In genomic region chr6:148421577-148421976, GRCm38 (mm10) we compare ENCODE assay signal across 24 mouse cellular contexts. TPM values are rescaled to one million over a fixed set of nuclear protein-coding genes. Genes with fewer than 3 reads are reported as not detected.
DNase-seq lines count a peak whose midpoint lies in the region; ATAC-seq and TF ChIP-seq lines count a peak whose summit lies in the region.
"Had no signal": no experiment of that assay in that cellular context is flagged by ENCODE, and none has a peak within 500 bp of the region (broad histone marks: within the 10 kb centered on the region; RNA-seq: fewer than 3 reads in every experiment).

No protein-coding gene starts in this region.

- no peak for TF ChIP-seq POLR2A in myocyte (IDR thresholded peaks at IDR 0.05; ENCODE audit: insufficient read length, low read depth)

- DNase-seq in forebrain, postnatal 0 days, result no peak
- no peak for DNase-seq in forebrain, embryonic 10.5 days (ENCODE audit: extremely low spot score, low spot score)
- DNase-seq in layer of hippocampus, adult 11-12 months (ENCODE audit: low spot score), result peak; percentile 32
- no peak for DNase-seq in layer of hippocampus, postnatal 25 days (ENCODE audit: extremely low spot score in 1 of 2, low spot score in 1 of 2)
- DNase-seq in stomach, postnatal 0 days (ENCODE audit: low spot score), result no peak
- no peak for DNase-seq in lung, postnatal 0 days (ENCODE audit: low spot score)
- DNase-seq: cerebellum, adult 9-10 months; embryo, embryonic 11 days; heart, adult 2 months; heart, postnatal 36 days; kidney, adult 9 months; kidney, postnatal 25 days; lung, postnatal 10 days; right cerebral cortex, adult 18-20 months; thymus, postnatal 25 days had no signal

- H3K4me3 ChIP-seq in forebrain, postnatal 0 days (ENCODE audit: low read depth, low read length), result no peak overlapping the region
- H3K4me3 ChIP-seq in forebrain, embryonic 10.5 days, result no peak overlapping the region
- H3K4me3 ChIP-seq in stomach, embryonic 16.5 days (replicated peaks; ENCODE audit: low read length), result no peak overlapping the region
- no peak overlapping the region for H3K4me3 ChIP-seq in stomach, postnatal 0 days (ENCODE audit: low read depth, low read length)
- no peak overlapping the region for H3K4me3 ChIP-seq in myocyte
- H3K4me3 ChIP-seq in lung, postnatal 0 days (ENCODE audit: low read depth, low read length), result no peak overlapping the region
- H3K4me3 ChIP-seq: forebrain, embryonic 15.5 days; heart, adult 2 months; limb, embryonic 15.5 days; liver, embryonic 15.5 days; megakaryocyte, embryonic 14.5 days; neural tube, embryonic 13.5 days had no signal

- no peak overlapping the region for H3ac ChIP-seq in myocyte (ENCODE audit: control insufficient read depth, insufficient read length)

- H3K4me2 ChIP-seq in forebrain, postnatal 0 days (ENCODE audit: low read depth), result no peak overlapping the region
- no peak overlapping the region for H3K4me2 ChIP-seq in stomach, embryonic 16.5 days (ENCODE audit: low read depth, low read length)
- no peak overlapping the region for H3K4me2 ChIP-seq in stomach, postnatal 0 days (replicated peaks; ENCODE audit: low read depth)
- H3K4me2 ChIP-seq in myocyte (ENCODE audit: low read depth), result peak overlapping the region; percentile 61
- no peak overlapping the region for H3K4me2 ChIP-seq in lung, postnatal 0 days (replicated peaks; ENCODE audit: low read depth, low read length)
- H3K4me2 ChIP-seq: forebrain, embryonic 15.5 days; limb, embryonic 15.5 days; liver, embryonic 15.5 days; neural tube, embryonic 13.5 days had no signal

- no peak overlapping the region for H3K9ac ChIP-seq in forebrain, postnatal 0 days
- no peak overlapping the region for H3K9ac ChIP-seq in stomach, embryonic 16.5 days (ENCODE audit: low read length)
- H3K9ac ChIP-seq in stomach, postnatal 0 days (ENCODE audit: low read length), result no peak overlapping the region
- H3K9ac ChIP-seq in lung, postnatal 0 days (replicated peaks; ENCODE audit: low read depth), result no peak overlapping the region
- H3K9ac ChIP-seq: forebrain, embryonic 15.5 days; limb, embryonic 15.5 days; liver, embryonic 15.5 days; neural tube, embryonic 13.5 days had no signal

- no peaks in the 10 kb centered on the region for H3K4me1 ChIP-seq in forebrain, postnatal 0 days (ENCODE audit: insufficient read depth)
- H3K4me1 ChIP-seq in forebrain, embryonic 10.5 days, result peaks cover 3% of the 10 kb centered on the region; the same call in 1 of the 2 replicates
- H3K4me1 ChIP-seq in stomach, embryonic 16.5 days (ENCODE audit: control insufficient read depth, insufficient read depth, low read length), result no peaks in the 10 kb centered on the region
- no peaks in the 10 kb centered on the region for H3K4me1 ChIP-seq in stomach, postnatal 0 days (replicated peaks; ENCODE audit: control insufficient read depth, insufficient read depth)
- H3K4me1 ChIP-seq in lung, postnatal 0 days (ENCODE audit: insufficient read depth, low read depth, low read length), result no peaks in the 10 kb centered on the region
- H3K4me1 ChIP-seq: liver, embryonic 15.5 days had no signal

- TF ChIP-seq EP300 in stomach, postnatal 0 days (optimal IDR thresholded peaks at IDR 0.05), result no peak
- no peak for TF ChIP-seq EP300 in lung, postnatal 0 days (IDR thresholded peaks at IDR 0.05)

- H3K79me2 ChIP-seq in myocyte (ENCODE audit: control insufficient read depth, insufficient read depth), result no peaks in the 10 kb centered on the region

- no peak for TF ChIP-seq CTCF in forebrain, postnatal 0 days (IDR thresholded peaks at IDR 0.05; ENCODE audit: low read depth)
- no peak for TF ChIP-seq CTCF in stomach, postnatal 0 days (IDR thresholded peaks at IDR 0.05; ENCODE audit: low read depth)
- TF ChIP-seq CTCF in lung, postnatal 0 days (IDR thresholded peaks at IDR 0.05), result no peak

- peak; percentile 27; the same call in 1 of the 2 replicates for ATAC-seq in forebrain, postnatal 0 days
- ATAC-seq in stomach, embryonic 16.5 days (ENCODE audit: insufficient read depth, low FRiP score), result peak; percentile 64; the same call in 1 of the 2 replicates
- ATAC-seq in stomach, postnatal 0 days (ENCODE audit: low FRiP score, low TSS enrichment), result no peak
- no peak for ATAC-seq in lung, postnatal 0 days
- ATAC-seq: forebrain, embryonic 15.5 days had no signal

- H3K27me3 ChIP-seq in forebrain, postnatal 0 days (ENCODE audit: insufficient read depth, low read length), result no peaks in the 10 kb centered on the region
- no peaks in the 10 kb centered on the region for H3K27me3 ChIP-seq in forebrain, embryonic 10.5 days (ENCODE audit: poor library complexity, severe bottlenecking)
- no peaks in the 10 kb centered on the region for H3K27me3 ChIP-seq in stomach, embryonic 16.5 days (ENCODE audit: control insufficient read depth, insufficient read depth, low read length)
- H3K27me3 ChIP-seq in stomach, postnatal 0 days (ENCODE audit: control insufficient read depth, insufficient read depth, low read length), result no peaks in the 10 kb centered on the region
- no peaks in the 10 kb centered on the region for H3K27me3 ChIP-seq in myocyte (ENCODE audit: control insufficient read depth, insufficient read depth, insufficient read length)
- H3K27me3 ChIP-seq in lung, postnatal 0 days (replicated peaks; ENCODE audit: insufficient read depth, low read length), result no peaks in the 10 kb centered on the region
- H3K27me3 ChIP-seq: CH12.LX; forebrain, embryonic 15.5 days; limb, embryonic 15.5 days; liver, embryonic 15.5 days; neural tube, embryonic 13.5 days had no signal

- H3K9me3 ChIP-seq in forebrain, postnatal 0 days (ENCODE audit: low read length), result no peaks in the 10 kb centered on the region
- H3K9me3 ChIP-seq in forebrain, embryonic 10.5 days, result no peaks in the 10 kb centered on the region
- H3K9me3 ChIP-seq in stomach, embryonic 16.5 days (replicated peaks; ENCODE audit: control insufficient read depth, low read length), result no peaks in the 10 kb centered on the region
- H3K9me3 ChIP-seq in stomach, postnatal 0 days (ENCODE audit: control insufficient read depth, low read length), result no peaks in the 10 kb centered on the region
- no peaks in the 10 kb centered on the region for H3K9me3 ChIP-seq in lung, postnatal 0 days (ENCODE audit: low read length)
- H3K9me3 ChIP-seq: forebrain, embryonic 15.5 days; limb, embryonic 15.5 days; liver, embryonic 15.5 days; megakaryocyte, embryonic 14.5 days; neural tube, embryonic 13.5 days had no signal

- no peaks in the 10 kb centered on the region for H3K36me3 ChIP-seq in forebrain, postnatal 0 days (ENCODE audit: insufficient read depth)
- no peaks in the 10 kb centered on the region for H3K36me3 ChIP-seq in forebrain, embryonic 10.5 days (replicated peaks)
- H3K36me3 ChIP-seq in stomach, embryonic 16.5 days (ENCODE audit: control insufficient read depth, insufficient read depth, low read length), result no peaks in the 10 kb centered on the region
- H3K36me3 ChIP-seq in stomach, postnatal 0 days (ENCODE audit: control insufficient read depth, insufficient read depth, low read length), result no peaks in the 10 kb centered on the region
- no peaks in the 10 kb centered on the region for H3K36me3 ChIP-seq in myocyte (ENCODE audit: control insufficient read depth, insufficient read depth)
- H3K36me3 ChIP-seq in lung, postnatal 0 days (ENCODE audit: insufficient read depth, low read length), result no peaks in the 10 kb centered on the region
- H3K36me3 ChIP-seq: forebrain, embryonic 15.5 days; limb, embryonic 15.5 days; liver, embryonic 15.5 days; neural tube, embryonic 13.5 days had no signal

- 37% methylated on average over 7 of the region's 7 CpGs for WGBS in forebrain, postnatal 0 days
- 83% methylated on average over 7 of the region's 7 CpGs for WGBS in forebrain, embryonic 10.5 days
- 37% methylated on average over 7 of the region's 7 CpGs for WGBS in stomach, embryonic 16.5 days
- 29% methylated on average over 7 of the region's 7 CpGs for WGBS in stomach, postnatal 0 days
- WGBS in lung, postnatal 0 days, result 51% methylated on average over 7 of the region's 7 CpGs

- no peak overlapping the region for H3K27ac ChIP-seq in forebrain, postnatal 0 days (ENCODE audit: low read depth, low read length)
- no peak overlapping the region for H3K27ac ChIP-seq in forebrain, embryonic 10.5 days
- peak overlapping the region; percentile 49 for H3K27ac ChIP-seq in stomach, embryonic 16.5 days (ENCODE audit: low read length)
- no peak overlapping the region for H3K27ac ChIP-seq in stomach, postnatal 0 days (replicated peaks)
- H3K27ac ChIP-seq in lung, postnatal 0 days (ENCODE audit: low read length), result no peak overlapping the region
- H3K27ac ChIP-seq: forebrain, embryonic 15.5 days; heart, adult 2 months; limb, embryonic 15.5 days; liver, embryonic 15.5 days; neural tube, embryonic 13.5 days had no signal

TF ChIP-seq in myocyte, 11 proteins besides CTCF, POLR2A, EP300 and RAD21:
- TF ChIP-seq SRF (IDR thresholded peaks at IDR 0.05; ENCODE audit: control insufficient read depth, insufficient read length, low read depth) (no peak), TCF12 (IDR thresholded peaks at IDR 0.05; ENCODE audit: insufficient read depth, poor library complexity, severe bottlenecking) (no peak), E2F4 (IDR thresholded peaks at IDR 0.05; ENCODE audit: insufficient read depth) (no peak), USF1 (IDR thresholded peaks at IDR 0.05; ENCODE audit: low read depth) (no peak)

RNA-seq across cellular contexts. Expression of gene Tmtc1, which starts 22.6 kb away (rescaled TPM):
- total RNA-seq in forebrain, postnatal 0 days (2014; rRNA removed), result 18.9 and 20.5 TPM in 2 replicates
- 1.3 and 1.7 TPM in 2 replicates for polyA plus RNA-seq in forebrain, postnatal 0 days (2015; fragmentation: Nextera tagmentation; extraction: Ambion mirVana)
- 0.20 and 0.26 TPM in 2 replicates for polyA plus RNA-seq in forebrain, embryonic 10.5 days (2016; fragmentation: Nextera tagmentation; extraction: Ambion mirVana)
- 10 to 100 TPM; 32.5 to 33.4 TPM for total RNA-seq in layer of hippocampus, postnatal 25 days (2021)
- polyA plus RNA-seq in stomach, embryonic 16.5 days (2015; fragmentation: Nextera tagmentation; extraction: Ambion mirVana), result 1.6 TPM in 2 replicates
- polyA plus RNA-seq in stomach, postnatal 0 days (2015; fragmentation: Nextera tagmentation; extraction: Ambion mirVana), result 0.93 and 0.97 TPM in 2 replicates
- 0.01 TPM for polyA plus RNA-seq in myocyte (2012; fragmentation: generic; extraction: Trizol)
- 2.2 and 2.7 TPM in 2 replicates for polyA plus RNA-seq in lung, postnatal 0 days (2015; fragmentation: Nextera tagmentation; extraction: Ambion mirVana)
- total RNA-seq: MEL had no signal

Comparison
In these comparisons a context has a peak if more than half of its experiments do, and no peak if none do; other contexts are left out.
1. ATAC-seq: peak in forebrain, postnatal 0 days (single experiment) and stomach, embryonic 16.5 days (single experiment); none in stomach, postnatal 0 days (single experiment) and lung, postnatal 0 days (single experiment).